Mouse (Mus musculus): ENCODE measurements around the gene Ppan.

- TF ChIP-seq POLR2A (IDR thresholded peaks at IDR 0.05; ENCODE audit: borderline replicate concordance, extremely low read depth, insufficient read depth, insufficient read length, poor library complexity, severe bottlenecking), result no peak
- TF ChIP-seq CTCF (IDR thresholded peaks at IDR 0.05; ENCODE audit: borderline replicate concordance, extremely low read depth, insufficient read depth, insufficient read length), result no peak
These were observed 18.7 kb upstream of the Ppan start for GRCm38 (mm10) chr9:20869246-20869645.

All from brain, embryonic 14.5 days (tissue).